Comparison of ENCODE assay signal across 12 mouse cellular contexts in the genomic region with DNA sequence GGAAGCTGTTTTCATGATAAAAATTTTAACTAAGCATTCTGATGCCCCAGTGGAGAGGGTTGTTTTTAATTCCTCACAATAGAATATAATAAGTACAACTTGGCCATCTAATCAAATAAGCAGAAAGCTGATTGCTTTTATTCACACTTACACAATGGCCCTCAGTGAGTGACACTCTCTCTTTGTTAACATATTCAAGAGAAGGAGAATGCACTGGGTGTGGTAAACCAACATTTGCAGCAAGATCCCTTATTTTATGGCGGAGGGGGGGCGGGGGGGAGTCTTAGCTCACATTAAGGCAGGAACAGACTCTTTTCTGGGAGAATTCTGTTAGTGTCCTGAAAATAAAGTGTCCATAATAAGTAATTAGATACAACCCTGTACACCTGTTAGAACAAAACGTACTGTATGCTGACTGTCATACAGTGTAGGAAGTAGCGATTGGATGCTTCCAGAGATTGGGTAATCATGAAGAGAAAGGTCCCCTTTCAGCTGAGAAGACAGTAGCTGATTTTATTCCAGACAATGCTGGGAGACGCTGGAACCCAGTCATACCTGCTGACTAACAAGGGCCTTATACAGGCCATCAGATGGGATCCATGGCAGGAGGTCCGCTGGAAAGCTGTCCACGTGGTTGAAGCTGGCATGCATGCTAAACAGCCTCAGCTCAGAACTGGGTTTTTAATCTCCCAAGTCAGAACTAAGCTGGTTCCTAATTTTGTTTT.
DNase-seq lines count a peak whose midpoint lies in the region; ATAC-seq and TF ChIP-seq lines count a peak whose summit lies in the region.
"Had no signal": no experiment of that assay in that cellular context is flagged by ENCODE, and none has a peak within 500 bp of the region (broad histone marks: within the 10 kb centered on the region; RNA-seq: fewer than 3 reads in every experiment).

No protein-coding gene starts in this region.

- intact Hi-C loops in left cerebral cortex, postnatal 4 days (cut with DNase I): loop anchor here (10.0 kb wide), 1 partner anchor 361 kb away; no protein-coding TSS in a partner anchor
- intact Hi-C loops in left cerebral cortex, postnatal 25 days (cut with DNase I): no loop called here

- TF ChIP-seq POLR2A in cerebellum, adult 2 months (IDR thresholded peaks at IDR 0.05; ENCODE audit: borderline replicate concordance, insufficient read depth, low read length): no peak

- no peaks in the 10 kb centered on the region for H3K36me3 ChIP-seq in forebrain, embryonic 13.5 days (ENCODE audit: poor library complexity, severe bottlenecking)
- no peaks in the 10 kb centered on the region for H3K36me3 ChIP-seq in midbrain, embryonic 13.5 days
- no peaks in the 10 kb centered on the region for H3K36me3 ChIP-seq in kidney, embryonic 16.5 days (ENCODE audit: insufficient read depth, low read length)
- H3K36me3 ChIP-seq: neural tube, embryonic 12.5 days had no signal

- H3K27me3 ChIP-seq in cerebellum, adult 2 months (ENCODE audit: control insufficient read depth, insufficient read depth, low read length): no peaks in the 10 kb centered on the region
- no peaks in the 10 kb centered on the region for H3K27me3 ChIP-seq in forebrain, embryonic 13.5 days
- no peaks in the 10 kb centered on the region for H3K27me3 ChIP-seq in midbrain, embryonic 13.5 days
- H3K27me3 ChIP-seq in kidney, embryonic 16.5 days (ENCODE audit: insufficient read depth, low read length): no peaks in the 10 kb centered on the region
- H3K27me3 ChIP-seq: neural tube, embryonic 12.5 days had no signal

- H3K27ac ChIP-seq in cerebellum, adult 2 months (ENCODE audit: insufficient read depth, low read length): no peak overlapping the region
- no peak overlapping the region; the same call in 1 of the 2 replicates for H3K27ac ChIP-seq in forebrain, embryonic 13.5 days
- H3K27ac ChIP-seq in midbrain, embryonic 13.5 days: no peak overlapping the region
- H3K27ac ChIP-seq in kidney, embryonic 16.5 days (ENCODE audit: low read length): no peak overlapping the region
- H3K27ac ChIP-seq: neural tube, embryonic 12.5 days had no signal

- DNase-seq in left cerebral cortex, postnatal 4 days: peak; percentile 18
- no peak for DNase-seq in left cerebral cortex, postnatal 25 days (ENCODE audit: low spot score in 2 of 2)
- peak; percentile 31 to 56 for DNase-seq in cerebellum, adult 2 months
- DNase-seq in right cerebral cortex, postnatal 10 days (ENCODE audit: low spot score in 2 of 2): no peak
- no peak for DNase-seq in testis, postnatal 10 days (ENCODE audit: low spot score)
- DNase-seq: kidney, postnatal 36 days; liver, postnatal 0 days had no signal

- no peak overlapping the region for H3K4me3 ChIP-seq in cerebellum, adult 2 months (replicated peaks; ENCODE audit: insufficient read depth, low read depth, low read length)
- no peak overlapping the region for H3K4me3 ChIP-seq in forebrain, embryonic 13.5 days
- no peak overlapping the region for H3K4me3 ChIP-seq in midbrain, embryonic 13.5 days (replicated peaks)
- no peak overlapping the region for H3K4me3 ChIP-seq in kidney, embryonic 16.5 days (ENCODE audit: low read length)
- H3K4me3 ChIP-seq: neural tube, embryonic 12.5 days had no signal

- H3K9ac ChIP-seq in forebrain, embryonic 13.5 days: no peak overlapping the region
- no peak overlapping the region for H3K9ac ChIP-seq in midbrain, embryonic 13.5 days (replicated peaks)
- H3K9ac ChIP-seq in kidney, embryonic 16.5 days (replicated peaks; ENCODE audit: low read length): no peak overlapping the region
- H3K9ac ChIP-seq: liver, postnatal 0 days; neural tube, embryonic 12.5 days had no signal

- no peak for TF ChIP-seq CTCF in cerebellum, adult 2 months (IDR thresholded peaks at IDR 0.05; ENCODE audit: borderline replicate concordance, insufficient read depth, low read depth, low read length)

- ATAC-seq in forebrain, embryonic 13.5 days: peak; percentile 77
- ATAC-seq in midbrain, embryonic 13.5 days: peak; percentile 80
- ATAC-seq in kidney, embryonic 16.5 days (ENCODE audit: low FRiP score, low TSS enrichment): no peak
- ATAC-seq: intestine, postnatal 0 days; liver, postnatal 0 days had no signal

- peak overlapping the region; percentile 38 for H3K4me2 ChIP-seq in forebrain, embryonic 13.5 days
- H3K4me2 ChIP-seq in midbrain, embryonic 13.5 days (replicated peaks): no peak overlapping the region
- H3K4me2 ChIP-seq in kidney, embryonic 16.5 days (replicated peaks; ENCODE audit: low read depth, low read length): no peak overlapping the region
- H3K4me2 ChIP-seq: neural tube, embryonic 12.5 days had no signal

- WGBS in cerebellum, adult 2 months: 26% methylated on average over 7 of the region's 7 CpGs
- WGBS in forebrain, embryonic 13.5 days: 10% methylated on average over 7 of the region's 7 CpGs
- WGBS in midbrain, embryonic 13.5 days: 42% methylated on average over 7 of the region's 7 CpGs
- 84% methylated on average over 7 of the region's 7 CpGs for WGBS in kidney, embryonic 16.5 days

- H3K9me3 ChIP-seq in forebrain, embryonic 13.5 days (replicated peaks): no peaks in the 10 kb centered on the region
- H3K9me3 ChIP-seq in midbrain, embryonic 13.5 days: no peaks in the 10 kb centered on the region
- no peaks in the 10 kb centered on the region for H3K9me3 ChIP-seq in kidney, embryonic 16.5 days (ENCODE audit: low read length)
- H3K9me3 ChIP-seq: neural tube, embryonic 12.5 days had no signal

- H3K4me1 ChIP-seq in cerebellum, adult 2 months (ENCODE audit: control insufficient read depth, insufficient read depth, low read length): no peaks in the 10 kb centered on the region; the same call in 1 of the 2 replicates
- peaks cover 16% of the 10 kb centered on the region for H3K4me1 ChIP-seq in forebrain, embryonic 13.5 days
- peaks cover 14% of the 10 kb centered on the region for H3K4me1 ChIP-seq in midbrain, embryonic 13.5 days (replicated peaks)
- H3K4me1 ChIP-seq in kidney, embryonic 16.5 days (ENCODE audit: insufficient read depth, low read length): no peaks in the 10 kb centered on the region
- H3K4me1 ChIP-seq: neural tube, embryonic 12.5 days had no signal

Comparison
In these comparisons a context has a peak if more than half of its experiments do, and no peak if none do; other contexts are left out.
1. DNase-seq: peak in left cerebral cortex, postnatal 4 days (single experiment) and cerebellum, adult 2 months (2 of 2); none in left cerebral cortex, postnatal 25 days (0 of 2), right cerebral cortex, postnatal 10 days (0 of 2) and testis, postnatal 10 days (single experiment).